Mouse (Mus musculus) stomach, embryonic 14.5 days (tissue): Measurements from ENCODE around the gene Gm20741. TPM values are rescaled to one million over a fixed set of nuclear protein-coding genes. Genes with fewer than 3 reads are reported as not detected.

Experiments used
- ATAC-seq: fragments of 200-750 bp; cut with Nextera tagmentation; 2 replicates; pipeline ENCODE4 v1.8.0; 2017; ENCODE audit warnings: low read depth, moderate TSS enrichment; ENCODE audit not compliant: insufficient number of reproducible peaks, insufficient read depth, low FRiP score
- H3K27ac ChIP-seq: fragments of 300-500 bp; sonication (generic); 2 replicates; pipeline ENCODE4 v1.5.1; 2014; ENCODE audit warnings: mild to moderate bottlenecking, low read length, moderate library complexity, mixed read lengths
- H3K27me3 ChIP-seq: fragments of 300-500 bp; sonication (generic); 2 replicates; pipeline ENCODE4 v1.6.1; 2014; ENCODE audit warnings: low read length, control low read depth, mixed read lengths; ENCODE audit not compliant: control insufficient read depth, insufficient read depth
- H3K36me3 ChIP-seq: fragments of 300-500 bp; sonication (generic); 2 replicates; pipeline ENCODE4 v1.6.1; 2014; ENCODE audit warnings: mild to moderate bottlenecking, control low read depth, low read length, moderate library complexity, mixed read lengths; ENCODE audit not compliant: control insufficient read depth, insufficient read depth
- H3K4me1 ChIP-seq: fragments of 300-500 bp; sonication (generic); 2 replicates; pipeline ENCODE4 v1.6.1; 2014; ENCODE audit warnings: low read length, control low read depth, mixed read lengths; ENCODE audit not compliant: control insufficient read depth, insufficient read depth
- H3K4me2 ChIP-seq: fragments of 300-500 bp; sonication (generic); replicated peaks from 2 replicates; pipeline ENCODE4 v1.6.1; 2014; ENCODE audit warnings: low read depth, low read length, control low read depth
- H3K4me3 ChIP-seq: fragments of 300-500 bp; sonication (generic); 2 replicates; pipeline ENCODE4 v1.5.1; 2014; ENCODE audit warnings: low read depth, low read length, control low read depth
- H3K9ac ChIP-seq: fragments of 300-500 bp; sonication (generic); replicated peaks from 2 replicates; pipeline ENCODE4 v1.6.1; 2014; ENCODE audit warnings: low read depth, mild to moderate bottlenecking, control low read depth, low read length, moderate library complexity, mixed read lengths
- H3K9me3 ChIP-seq: fragments of 300-500 bp; sonication (generic); 2 replicates; pipeline ENCODE4 v1.6.1; 2016; ENCODE audit warnings: low read depth, low read length, control low read depth; ENCODE audit not compliant: control insufficient read depth
- WGBS: fragments of 180-500 bp; shearing (Covaris S2); extraction: QIAGEN DNeasy Blood & Tissue Kit; methylation state at CpG from one replicate; pipeline ENCODE4 v1.1.7; 2014; 5-methylcytosine and 5-hydroxymethylcytosine counted together
- polyA plus RNA-seq: library from polyadenylated mRNA; unstranded; fragments of >200 nt; fragmentation: Nextera tagmentation; extraction: Ambion mirVana; gene quantifications from 2 replicates; pipeline ENCODE4 v1.2.1, GENCODE M21; 2014

The Gm20741 gene
- polyA plus RNA-seq, 1 experiment from 2014 or later, result not detected

DNA sequence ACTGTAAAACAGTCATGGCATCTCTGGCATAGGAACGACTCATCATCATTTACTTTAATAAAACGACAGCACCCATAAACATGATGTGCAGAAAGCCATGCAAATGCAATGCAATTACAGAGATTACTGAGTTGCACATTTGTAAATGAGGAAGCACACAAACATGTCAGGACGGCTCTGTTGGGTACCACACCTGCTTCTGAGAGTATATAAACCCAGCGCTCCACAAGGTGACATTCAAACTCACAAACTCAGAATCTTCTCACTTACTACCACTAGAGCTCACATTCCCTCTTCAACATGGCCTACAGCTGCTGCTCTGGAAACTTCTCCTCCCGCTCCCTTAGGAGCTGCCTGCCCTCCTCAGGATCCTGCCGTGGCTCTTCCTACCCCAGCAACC, 34.4 kb downstream of the Gm20741 start, which contains the start of gene Gm5965:
TSS of gene Gm5965 (plus strand) at position 301 of the 400 bp plus-strand sequence.
- H3K4me1 ChIP-seq, result no peaks in the 10 kb centered on the region
- no peak within 1 kb of the TSS for H3K27ac ChIP-seq
- H3K36me3 ChIP-seq, result no peaks in the 10 kb centered on the region
- 87% methylated on average over 5 of the region's 6 CpGs for WGBS
- H3K9me3 ChIP-seq, result no peaks in the 10 kb centered on the region
- H3K4me3 ChIP-seq, result no peak within 1 kb of the TSS
- no peak within 1 kb of the TSS for H3K4me2 ChIP-seq
- no peaks in the 10 kb centered on the region for H3K27me3 ChIP-seq
- no peak within 1 kb of the TSS for H3K9ac ChIP-seq
- ATAC-seq, result no peak

DNA sequence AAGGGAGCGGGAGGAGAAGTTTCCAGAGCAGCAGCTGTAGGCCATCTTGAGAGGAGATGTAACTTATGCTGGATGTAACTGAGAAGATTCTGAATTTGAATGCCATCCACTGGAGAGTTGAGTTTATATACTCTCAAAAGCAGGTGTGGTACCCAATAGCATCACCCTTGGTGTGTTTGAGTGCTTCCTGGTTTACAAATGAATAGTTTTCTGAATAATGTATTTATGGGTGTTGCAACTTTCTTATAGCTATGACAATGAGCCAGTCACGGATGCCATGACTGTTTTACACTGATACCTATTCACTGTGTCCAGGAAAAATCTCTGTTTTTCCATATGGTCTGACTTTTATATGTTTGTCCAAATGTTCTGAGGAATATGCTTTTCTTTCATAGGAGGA, 37.9 kb downstream of the Gm20741 start, which contains the start of gene 2310057N15Rik:
TSS of gene 2310057N15Rik (minus strand) at position 101 of the 400 bp plus-strand sequence.
- 86% methylated on average over 2 of the region's 2 CpGs for WGBS

More for the DNA sequence above, 37.9 kb downstream of the Gm20741 start, which contains the start of gene 2310057N15Rik:
- H3K4me3 ChIP-seq, result no peak within 1 kb of the TSS
- no peak for ATAC-seq
- no peaks in the 10 kb centered on the region for H3K36me3 ChIP-seq
- no peaks in the 10 kb centered on the region for H3K9me3 ChIP-seq
- no peaks in the 10 kb centered on the region for H3K4me1 ChIP-seq
- no peaks in the 10 kb centered on the region for H3K27me3 ChIP-seq
- no peak within 1 kb of the TSS for H3K27ac ChIP-seq
- H3K4me2 ChIP-seq, result no peak within 1 kb of the TSS
- H3K9ac ChIP-seq, result no peak within 1 kb of the TSS

Other genes starting within 250 kb of the Gm20741 start
- gene Cldn8, start 249.0 kb downstream of the Gm20741 start, polyA plus RNA-seq, result 9.5 and 9.6 TPM in 2 replicates
- gene Krtap24-1, start 199.9 kb downstream of the Gm20741 start, polyA plus RNA-seq, result not detected in 2 replicates
- not detected in 2 replicates for gene 2310079G19Rik, start 184.6 kb downstream of the Gm20741 start, polyA plus RNA-seq
- not detected in 2 replicates for gene Krtap26-1, start 164.4 kb downstream of the Gm20741 start, polyA plus RNA-seq
- gene Krtap27-1, start 140.5 kb downstream of the Gm20741 start, polyA plus RNA-seq, result not detected in 2 replicates
- gene 2310061N02Rik, start 104.3 kb downstream of the Gm20741 start, polyA plus RNA-seq, result not detected in 2 replicates
- gene Krtap13-1, start 83.4 kb downstream of the Gm20741 start, polyA plus RNA-seq, result not detected in 2 replicates
- gene Krtap13, start 60.6 kb downstream of the Gm20741 start, polyA plus RNA-seq, result not detected in 2 replicates
- not detected in 2 replicates for gene 2310034C09Rik, start 53.4 kb downstream of the Gm20741 start, polyA plus RNA-seq
- not detected in 2 replicates for gene 2310057N15Rik, start 38.0 kb downstream of the Gm20741 start, polyA plus RNA-seq
- not detected in 2 replicates for gene Gm5965, start 34.3 kb downstream of the Gm20741 start, polyA plus RNA-seq
- gene Krtap15, start 8.0 kb upstream of the Gm20741 start, polyA plus RNA-seq, result not detected in 2 replicates
- not detected in 2 replicates for gene Krtap14, start 13.9 kb upstream of the Gm20741 start, polyA plus RNA-seq
- not detected in 2 replicates for gene Krtap19-1, start 57.2 kb upstream of the Gm20741 start, polyA plus RNA-seq
- gene Krtap19-2, start 62.0 kb upstream of the Gm20741 start, polyA plus RNA-seq, result not detected in 2 replicates
- gene Krtap19-3, start 65.8 kb upstream of the Gm20741 start, polyA plus RNA-seq, result not detected in 2 replicates
- gene Krtap19-4, start 72.9 kb upstream of the Gm20741 start, polyA plus RNA-seq, result not detected in 2 replicates
- not detected in 2 replicates for gene Krtap19-5, start 84.2 kb upstream of the Gm20741 start, polyA plus RNA-seq
- gene Krtap19-9b, start 120.0 kb upstream of the Gm20741 start, polyA plus RNA-seq, result not detected in 2 replicates
- gene Krtap16-3, start 150.7 kb upstream of the Gm20741 start, polyA plus RNA-seq, result not detected in 2 replicates
- not detected in 2 replicates for gene Krtap22-2, start 198.5 kb upstream of the Gm20741 start, polyA plus RNA-seq
- not detected in 2 replicates for gene Gm10229, start 203.1 kb upstream of the Gm20741 start, polyA plus RNA-seq
- gene Krtap6-1, start 219.5 kb upstream of the Gm20741 start, polyA plus RNA-seq, result not detected in 2 replicates
- gene Gm10228, start 229.3 kb upstream of the Gm20741 start, polyA plus RNA-seq, result not detected in 2 replicates
- not detected in 2 replicates for gene Krtap6-5, start 235.7 kb upstream of the Gm20741 start, polyA plus RNA-seq